Mouse (Mus musculus): ENCODE results near the gene Sgip1.

Sgip1 gene

GRCm38 (mm10) chr4:102977778-102978321 lies 236.8 kb downstream of the Sgip1 start:
- CTCF ChIA-PET, result no interaction called here

- CTCF ChIA-PET, result no interaction called here
Observed at GRCm38 (mm10) chr4:102978440-102978839, 237.3 kb downstream of the Sgip1 start, which contains the start of gene Tctex1d1. Tctex1d1 (plus strand) TSS chr4:102978606.

GRCm38 (mm10) chr4:102979385-102979784 lies 238.3 kb downstream of the Sgip1 start:
- CTCF ChIA-PET, result no interaction called here

- CTCF ChIA-PET, result no interaction called here
Observed at GRCm38 (mm10) chr4:102981709-102982108, 240.6 kb downstream of the Sgip1 start.

GRCm38 (mm10) chr4:102986173-102986572 lies 245.1 kb downstream of the Sgip1 start:
- CTCF ChIA-PET, result no interaction called here

- CTCF ChIA-PET, result interaction anchor here (0.7 to 1.4 kb wide), 3 partner anchors 157 to 200 kb away, joined by 3 read pairs; no protein-coding TSS in a partner anchor
Observed at GRCm38 (mm10) chr4:102986917-102987316, 245.8 kb downstream of the Sgip1 start.

GRCm38 (mm10) chr4:102987325-102987724 lies 246.2 kb downstream of the Sgip1 start:
- CTCF ChIA-PET, result interaction anchor here (0.7 to 1.4 kb wide), 3 partner anchors 157 to 199 kb away, joined by 3 to 5 read pairs (median 3); no protein-coding TSS in a partner anchor

GRCm38 (mm10) chr4:102987756-102988155 lies 246.7 kb downstream of the Sgip1 start:
- CTCF ChIA-PET, result interaction anchor here (1.1 to 1.4 kb wide), 2 partner anchors 156 to 160 kb away, joined by 3 to 5 read pairs; no protein-coding TSS in a partner anchor

- CTCF ChIA-PET, result interaction anchor here (1.1 to 1.4 kb wide), 2 partner anchors 155 to 159 kb away, joined by 3 to 5 read pairs; no protein-coding TSS in a partner anchor
Observed at GRCm38 (mm10) chr4:102988526-102988925, 247.4 kb downstream of the Sgip1 start.

GRCm38 (mm10) chr4:102989391-102989790 lies 248.3 kb downstream of the Sgip1 start:
- CTCF ChIA-PET, result no interaction called here

GRCm38 (mm10) chr4:102990016-102990415 lies 248.9 kb downstream of the Sgip1 start:
- CTCF ChIA-PET, result no interaction called here

- CTCF ChIA-PET, result interaction anchor here (0.7 kb wide), 1 partner anchor 505 kb away, joined by 3 read pairs; no protein-coding TSS in a partner anchor
Observed at GRCm38 (mm10) chr4:102990595-102991340, 249.7 kb downstream of the Sgip1 start.

- CTCF ChIA-PET, result interaction anchor here (0.6 to 0.7 kb wide), 2 partner anchors 506 to 857 kb away, joined by 3 read pairs; no protein-coding TSS in a partner anchor
Observed at GRCm38 (mm10) chr4:102991685-102992084, 250.6 kb downstream of the Sgip1 start.

GRCm38 (mm10) chr4:103004681-103005080 lies 263.6 kb downstream of the Sgip1 start:
- CTCF ChIA-PET, result no interaction called here

- CTCF ChIA-PET, result no interaction called here
Observed at GRCm38 (mm10) chr4:103005190-103005945, 264.3 kb downstream of the Sgip1 start.

- CTCF ChIA-PET, result no interaction called here
Observed at GRCm38 (mm10) chr4:103006266-103006665, 265.2 kb downstream of the Sgip1 start.

GRCm38 (mm10) chr4:103006943-103007418 lies 265.9 kb downstream of the Sgip1 start:
- CTCF ChIA-PET, result no interaction called here

- CTCF ChIA-PET, result no interaction called here
Observed at GRCm38 (mm10) chr4:103010734-103011133, 269.6 kb downstream of the Sgip1 start.

- CTCF ChIA-PET, result no interaction called here
Observed at GRCm38 (mm10) chr4:103011823-103012222, 270.7 kb downstream of the Sgip1 start.

GRCm38 (mm10) chr4:103013490-103013889 lies 272.4 kb downstream of the Sgip1 start:
- CTCF ChIA-PET, result no interaction called here
